Mouse (Mus musculus) liver, adult 2 months (tissue): ENCODE measurements around the gene Plbd2. TPM values are rescaled to one million over a fixed set of nuclear protein-coding genes. Genes with fewer than 3 reads are reported as not detected.

Experiments used
- DNase-seq: peaks from one replicate; pipeline ENCODE4 v3.0.0-alpha.2; 2011; ENCODE audit warnings: low read depth, low spot score; ENCODE audit errors: extremely low read depth
- H3K27ac ChIP-seq: fragments of 200-500 bp; replicated peaks from 2 replicates; pipeline ENCODE4 v1.5.1; 2012; ENCODE audit warnings: low read depth, mild to moderate bottlenecking, control low read depth, inconsistent platforms, low read length; ENCODE audit not compliant: insufficient read depth
- H3K27me3 ChIP-seq: fragments of 200-500 bp; 2 replicates; pipeline ENCODE4 v1.6.1; 2012; ENCODE audit warnings: mild to moderate bottlenecking, moderate library complexity, low read length, inconsistent platforms; ENCODE audit not compliant: control insufficient read depth, insufficient read depth
- H3K36me3 ChIP-seq: fragments of 200-500 bp; 2 replicates; pipeline ENCODE4 v1.6.1; 2012; ENCODE audit warnings: low read length, inconsistent platforms; ENCODE audit not compliant: control insufficient read depth, insufficient read depth
- H3K4me1 ChIP-seq: fragments of 200-500 bp; 2 replicates; pipeline ENCODE4 v1.6.1; 2011; ENCODE audit warnings: low read length; ENCODE audit not compliant: control insufficient read depth, insufficient read depth
- H3K4me3 ChIP-seq: fragments of 200-500 bp; 2 replicates; pipeline ENCODE4 v1.5.1; 2011; ENCODE audit warnings: low read depth, mild to moderate bottlenecking, control low read depth, low read length, moderate library complexity; ENCODE audit not compliant: insufficient read depth
- H3K79me2 ChIP-seq: fragments of 200-500 bp; 2 replicates; pipeline ENCODE4 v1.6.1; 2012; ENCODE audit warnings: inconsistent platforms, mild to moderate bottlenecking, low read length, moderate library complexity; ENCODE audit not compliant: control insufficient read depth, insufficient read depth
- H3K9ac ChIP-seq: fragments of 200-500 bp; 2 replicates; pipeline ENCODE4 v1.6.1; 2012; ENCODE audit warnings: low read depth, mild to moderate bottlenecking, control low read depth, inconsistent platforms, low read length
- CTCF ChIP-seq: fragments of 200-500 bp; IDR thresholded peaks from 2 replicates; pipeline ENCODE4 v1.5.1; 2011; ENCODE audit warnings: low read depth, low read length, control low read depth
- POLR2A ChIP-seq: fragments of 200-500 bp; IDR thresholded peaks from 2 replicates; pipeline ENCODE4 v1.6.1; 2011; ENCODE audit warnings: low read length, control low read depth; ENCODE audit not compliant: insufficient read depth; ENCODE audit errors: extremely low read depth
- WGBS: fragments of 180-500 bp; shearing (Covaris S2); methylation state at CpG from one replicate; pipeline ENCODE4 v1.1.7; 2018; 5-methylcytosine and 5-hydroxymethylcytosine counted together
- polyA plus RNA-seq: library from polyadenylated mRNA; depleted of rRNA; stranded (reverse); fragments of >200 nt; gene quantifications from 2 replicates; pipeline ENCODE4 v1.2.3, GENCODE M21; 2012
- total RNA-seq: library from RNA; depleted of rRNA; stranded (reverse); fragments of >200 nt; gene quantifications from 2 replicates; pipeline ENCODE4 v1.2.3, GENCODE M21; 2014

The Plbd2 gene
- total and polyA plus RNA-seq, 2 experiments: 18.1 to 42.0 TPM

DNA sequence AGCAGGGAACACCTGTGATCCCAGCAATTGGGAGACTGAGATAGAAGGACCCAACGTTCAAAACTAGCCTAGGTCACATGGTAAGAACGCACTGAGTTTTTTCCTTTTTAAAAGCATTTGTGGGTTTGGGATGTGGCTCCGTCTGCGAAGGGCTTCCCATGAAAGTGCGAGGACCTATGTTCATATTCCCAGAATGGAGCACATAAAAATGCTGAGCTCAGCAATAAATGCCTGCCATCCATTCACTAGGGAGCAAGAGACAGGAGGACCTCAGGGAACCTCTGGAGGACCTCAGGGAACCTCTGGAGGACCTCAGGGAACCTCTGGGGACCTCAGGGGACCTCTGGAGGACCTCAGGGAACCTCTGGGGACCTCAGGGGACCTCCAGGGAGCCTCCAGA, 25.4 kb downstream of the Plbd2 start:
- Histone ChIP-seq H3K79me2 (no peaks in the 10 kb centered on the region), H3K9ac (peak overlapping the region; percentile 48; the same call in 1 of the 2 replicates), H3K27me3 (no peaks in the 10 kb centered on the region), H3K4me1 (no peaks in the 10 kb centered on the region), H3K27ac (peak overlapping the region; percentile 3), H3K4me3 (peak overlapping the region; percentile 66), H3K36me3 (no peaks in the 10 kb centered on the region; the same call in 1 of the 2 replicates)
- TF ChIP-seq CTCF: no peak
- no peak for TF ChIP-seq POLR2A
- WGBS: 73% methylated on average over 5 of the region's 5 CpGs
- no peak for DNase-seq

GRCm38 (mm10) chr5:120476296-120476695, 27.1 kb downstream of the Plbd2 start, which contains the start of gene Sds:
TSS of gene Sds (plus strand) at chr5:120476526.
- peak within 1 kb of the TSS; percentile 72 for H3K9ac ChIP-seq
- peak; percentile 75 for DNase-seq
- 21% methylated on average over 13 of the region's 13 CpGs for WGBS
- no peaks in the 10 kb centered on the region; the same call in 1 of the 2 replicates for H3K36me3 ChIP-seq
- peak within 1 kb of the TSS; percentile 91 for H3K27ac ChIP-seq
- TF ChIP-seq POLR2A: peak; percentile 78
- TF ChIP-seq CTCF: no peak
- peaks cover 5% of the 10 kb centered on the region; the same call in 1 of the 2 replicates for H3K4me1 ChIP-seq
- peak within 1 kb of the TSS; percentile 66 for H3K4me3 ChIP-seq
- H3K27me3 ChIP-seq: no peaks in the 10 kb centered on the region
- no peaks in the 10 kb centered on the region for H3K79me2 ChIP-seq

DNA sequence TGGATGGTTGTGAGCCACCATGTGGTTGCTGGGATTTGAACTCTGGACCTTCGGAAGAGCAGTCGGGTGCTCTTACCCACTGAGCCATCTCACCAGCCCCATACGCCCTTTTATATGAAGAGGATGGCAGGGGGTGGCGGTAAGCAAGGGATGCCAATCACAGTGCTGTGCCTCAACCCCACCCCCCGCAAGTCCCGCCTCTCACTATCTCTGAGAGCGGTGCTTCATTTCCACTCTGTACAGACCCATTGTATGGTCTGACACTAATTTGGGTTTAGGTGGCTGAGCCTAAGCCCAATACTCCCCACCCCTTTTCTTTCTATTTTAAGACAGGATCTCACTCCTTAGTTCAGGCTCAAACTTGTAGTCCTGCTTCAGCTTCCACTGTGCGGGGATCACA, 27.6 kb downstream of the Plbd2 start:
- H3K9ac ChIP-seq: peak overlapping the region; percentile 72
- peaks cover 7% of the 10 kb centered on the region for H3K4me1 ChIP-seq
- peak overlapping the region; percentile 43; the same call in 1 of the 2 replicates for H3K4me3 ChIP-seq
- H3K79me2 ChIP-seq: no peaks in the 10 kb centered on the region
- 54% methylated on average over 8 of the region's 8 CpGs for WGBS
- DNase-seq: peak; percentile 67
- no peaks in the 10 kb centered on the region for H3K27me3 ChIP-seq
- H3K27ac ChIP-seq: peak overlapping the region; percentile 91
- no peaks in the 10 kb centered on the region; the same call in 1 of the 2 replicates for H3K36me3 ChIP-seq
- TF ChIP-seq CTCF: no peak
- TF ChIP-seq POLR2A: no peak

DNA sequence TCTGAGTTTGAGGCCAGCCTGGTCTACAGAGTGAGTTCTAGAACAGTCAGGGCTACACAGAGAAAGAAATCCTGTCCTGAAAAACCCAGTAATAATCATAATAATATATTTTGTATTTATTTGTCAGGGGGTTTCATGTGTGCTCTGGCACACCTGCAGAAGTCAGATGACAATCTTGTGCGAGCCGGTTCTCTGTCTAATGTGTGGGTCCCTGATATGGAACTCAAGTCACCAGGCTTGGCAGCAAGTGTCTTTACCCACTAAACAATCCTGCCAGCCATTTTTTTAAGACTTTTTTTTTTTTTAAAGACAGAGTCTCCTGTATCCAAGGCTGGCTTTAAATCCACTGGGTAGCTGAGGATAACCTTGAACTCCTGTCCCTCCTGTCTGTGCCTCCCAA, 30.1 kb downstream of the Plbd2 start:
- Histone ChIP-seq H3K4me3 (no peak overlapping the region), H3K4me1 (peaks cover 14% of the 10 kb centered on the region), H3K36me3 (no peaks in the 10 kb centered on the region), H3K27me3 (no peaks in the 10 kb centered on the region), H3K27ac (peak overlapping the region; percentile 9; the same call in 1 of the 2 replicates), H3K79me2 (no peaks in the 10 kb centered on the region), H3K9ac (no peak overlapping the region)
- DNase-seq: no peak
- WGBS: 85% methylated on average over 2 of the region's 2 CpGs
- no peak for TF ChIP-seq POLR2A
- TF ChIP-seq CTCF: no peak

DNA sequence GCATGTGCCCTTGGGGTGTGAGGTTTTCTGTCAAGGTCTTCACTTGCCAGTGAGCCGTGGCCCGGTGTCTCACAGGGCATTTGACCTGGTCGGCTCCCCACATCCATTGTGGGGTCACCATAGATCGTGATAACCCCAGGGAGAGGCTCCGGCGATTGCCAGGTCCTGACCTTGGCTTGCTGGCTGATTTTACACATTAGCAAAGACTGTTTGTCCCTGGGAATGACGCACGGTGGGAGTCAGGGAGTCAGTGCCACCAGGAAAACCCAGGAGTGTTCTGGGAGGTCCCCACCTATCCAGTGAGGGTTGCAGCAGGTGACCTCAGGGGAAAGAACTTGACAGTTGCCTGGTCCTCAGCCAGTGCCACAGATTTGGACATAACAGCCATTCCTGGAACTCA, 30.7 kb downstream of the Plbd2 start, which contains the start of gene Sdsl:
TSS of gene Sdsl (minus strand) at position 41 of the 400 bp plus-strand sequence.
- Histone ChIP-seq H3K27ac (peak within 1 kb of the TSS; percentile 88), H3K9ac (no peak within 1 kb of the TSS), H3K79me2 (no peaks in the 10 kb centered on the region), H3K27me3 (no peaks in the 10 kb centered on the region), H3K4me3 (no peak within 1 kb of the TSS), H3K4me1 (peaks cover 14% of the 10 kb centered on the region), H3K36me3 (no peaks in the 10 kb centered on the region)
- DNase-seq: peak; percentile 93
- 22% methylated on average over 8 of the region's 8 CpGs for WGBS
- TF ChIP-seq POLR2A (no peak), CTCF (no peak)

- Histone ChIP-seq H3K9ac (no peak overlapping the region), H3K36me3 (no peaks in the 10 kb centered on the region), H3K4me3 (no peak overlapping the region), H3K27me3 (no peaks in the 10 kb centered on the region), H3K27ac (peak overlapping the region; percentile 88), H3K4me1 (peaks cover 18% of the 10 kb centered on the region), H3K79me2 (no peaks in the 10 kb centered on the region)
- WGBS: 15% methylated on average over 4 of the region's 4 CpGs
- TF ChIP-seq CTCF (no peak), POLR2A (no peak)
- DNase-seq: peak; percentile 95
Observed at GRCm38 (mm10) chr5:120471538-120471937, 31.9 kb downstream of the Plbd2 start.
